Mouse (Mus musculus): ENCODE results near the gene Ankrd34a. TPM values are rescaled to one million over a fixed set of nuclear protein-coding genes. Genes with fewer than 3 reads are reported as not detected.
A peak's percentile ranks its signal among the peaks of the same experiment; 100 is the strongest.

Ankrd34a gene
- polyA plus RNA-seq, 1 experiment from 2014 or later, result 0.37 TPM

GRCm38 (mm10) chr3:96570643-96571042 lies 25.8 kb upstream of the Ankrd34a start:
- ATAC-seq (no peak), DNase-seq (ENCODE audit: low spot score) (no peak)
- H3K27me3 ChIP-seq (replicated peaks; ENCODE audit: insufficient read depth, low read length), result no peaks in the 10 kb centered on the region
- H3K4me3 ChIP-seq (ENCODE audit: low read depth, low read length), result no peak overlapping the region
- H3K36me3 ChIP-seq (ENCODE audit: insufficient read depth, low read length), result no peaks in the 10 kb centered on the region
- no peak for TF ChIP-seq EP300 (IDR thresholded peaks at IDR 0.05)
- no peak for TF ChIP-seq CTCF (IDR thresholded peaks at IDR 0.05)
- 0 out of 2 replicates have a peak overlapping the region, but pooled peaks have one; percentile 39 for H3K27ac ChIP-seq (ENCODE audit: low read length)
- 47% methylated on average over 7 of the region's 7 CpGs for WGBS
- H3K4me2 ChIP-seq (replicated peaks; ENCODE audit: low read depth, low read length), result no peak overlapping the region
- H3K9me3 ChIP-seq (ENCODE audit: low read length), result no peaks in the 10 kb centered on the region
- H3K9ac ChIP-seq (replicated peaks; ENCODE audit: low read depth), result no peak overlapping the region
- peaks cover 7% of the 10 kb centered on the region for H3K4me1 ChIP-seq (ENCODE audit: insufficient read depth, low read depth, low read length)

GRCm38 (mm10) chr3:96571336-96571735 lies 25.1 kb upstream of the Ankrd34a start:
- DNase-seq (ENCODE audit: low spot score) (no peak), ATAC-seq (no peak)
- Histone ChIP-seq H3K4me1 (ENCODE audit: insufficient read depth, low read depth, low read length) (peaks cover 12% of the 10 kb centered on the region), H3K4me2 (replicated peaks; ENCODE audit: low read depth, low read length) (no peak overlapping the region), H3K9ac (replicated peaks; ENCODE audit: low read depth) (no peak overlapping the region), H3K9me3 (ENCODE audit: low read length) (no peaks in the 10 kb centered on the region), H3K4me3 (ENCODE audit: low read depth, low read length) (no peak overlapping the region), H3K36me3 (ENCODE audit: insufficient read depth, low read length) (no peaks in the 10 kb centered on the region), H3K27ac (ENCODE audit: low read length) (peak overlapping the region; percentile 77), H3K27me3 (replicated peaks; ENCODE audit: insufficient read depth, low read length) (no peaks in the 10 kb centered on the region)
- 57% methylated on average over 2 of the region's 2 CpGs for WGBS
- TF ChIP-seq CTCF (IDR thresholded peaks at IDR 0.05) (no peak), EP300 (IDR thresholded peaks at IDR 0.05) (no peak)

DNA sequence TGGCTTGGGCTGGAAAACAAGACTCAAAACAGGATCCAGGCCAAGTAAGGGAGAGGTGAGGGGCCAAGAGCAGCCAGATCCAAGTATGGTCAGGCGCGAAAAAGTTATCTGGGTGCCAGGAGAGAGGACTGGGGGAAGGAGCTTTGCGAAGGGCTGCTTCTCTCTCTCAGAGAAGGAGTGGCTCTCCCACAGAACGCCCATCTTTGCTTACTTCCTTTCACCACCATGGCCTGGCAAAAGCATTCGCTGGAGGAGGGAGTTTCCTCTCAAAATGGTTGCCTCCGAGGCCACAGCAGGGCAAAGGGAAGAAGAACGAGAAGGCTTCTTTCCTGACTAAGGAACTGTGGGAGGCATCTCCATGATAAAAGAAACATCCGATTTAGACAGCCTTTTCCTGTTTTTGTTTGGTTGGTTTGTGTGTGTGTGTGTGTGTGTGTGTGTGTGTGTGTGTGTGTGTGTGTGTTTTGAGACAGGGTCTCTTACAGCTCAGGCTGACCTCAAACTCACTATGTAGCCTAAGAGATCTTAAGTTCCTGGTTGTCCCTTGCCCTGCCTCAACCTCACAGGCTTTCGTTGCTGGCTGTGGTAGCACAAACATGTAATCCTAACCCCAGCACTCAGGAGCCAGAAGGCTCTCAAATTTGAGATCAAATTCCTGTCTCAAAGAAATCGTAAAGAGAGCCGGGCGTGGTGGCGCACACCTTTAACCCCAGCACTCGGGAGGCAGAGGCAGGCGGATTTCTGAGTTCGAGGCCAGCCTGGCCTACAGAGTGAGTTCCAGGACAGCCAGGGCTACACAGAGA lies 24.3 kb upstream of the Ankrd34a start:
- TF ChIP-seq EP300 (IDR thresholded peaks at IDR 0.05) (peak; percentile 73), CTCF (IDR thresholded peaks at IDR 0.05) (no peak)
- no peak overlapping the region for H3K4me3 ChIP-seq (ENCODE audit: low read depth, low read length)
- H3K4me2 ChIP-seq (replicated peaks; ENCODE audit: low read depth, low read length), result no peak overlapping the region
- H3K27ac ChIP-seq (ENCODE audit: low read length), result peak overlapping the region; percentile 77
- no peaks in the 10 kb centered on the region for H3K9me3 ChIP-seq (ENCODE audit: low read length)
- peaks cover 16% of the 10 kb centered on the region for H3K4me1 ChIP-seq (ENCODE audit: insufficient read depth, low read depth, low read length)
- WGBS, result 63% methylated on average over 15 of the region's 16 CpGs
- no peaks in the 10 kb centered on the region for H3K27me3 ChIP-seq (replicated peaks; ENCODE audit: insufficient read depth, low read length)
- ATAC-seq, result no peak
- no peaks in the 10 kb centered on the region for H3K36me3 ChIP-seq (ENCODE audit: insufficient read depth, low read length)
- no peak overlapping the region for H3K9ac ChIP-seq (replicated peaks; ENCODE audit: low read depth)
- DNase-seq (ENCODE audit: low spot score), result peak; percentile 63

DNA sequence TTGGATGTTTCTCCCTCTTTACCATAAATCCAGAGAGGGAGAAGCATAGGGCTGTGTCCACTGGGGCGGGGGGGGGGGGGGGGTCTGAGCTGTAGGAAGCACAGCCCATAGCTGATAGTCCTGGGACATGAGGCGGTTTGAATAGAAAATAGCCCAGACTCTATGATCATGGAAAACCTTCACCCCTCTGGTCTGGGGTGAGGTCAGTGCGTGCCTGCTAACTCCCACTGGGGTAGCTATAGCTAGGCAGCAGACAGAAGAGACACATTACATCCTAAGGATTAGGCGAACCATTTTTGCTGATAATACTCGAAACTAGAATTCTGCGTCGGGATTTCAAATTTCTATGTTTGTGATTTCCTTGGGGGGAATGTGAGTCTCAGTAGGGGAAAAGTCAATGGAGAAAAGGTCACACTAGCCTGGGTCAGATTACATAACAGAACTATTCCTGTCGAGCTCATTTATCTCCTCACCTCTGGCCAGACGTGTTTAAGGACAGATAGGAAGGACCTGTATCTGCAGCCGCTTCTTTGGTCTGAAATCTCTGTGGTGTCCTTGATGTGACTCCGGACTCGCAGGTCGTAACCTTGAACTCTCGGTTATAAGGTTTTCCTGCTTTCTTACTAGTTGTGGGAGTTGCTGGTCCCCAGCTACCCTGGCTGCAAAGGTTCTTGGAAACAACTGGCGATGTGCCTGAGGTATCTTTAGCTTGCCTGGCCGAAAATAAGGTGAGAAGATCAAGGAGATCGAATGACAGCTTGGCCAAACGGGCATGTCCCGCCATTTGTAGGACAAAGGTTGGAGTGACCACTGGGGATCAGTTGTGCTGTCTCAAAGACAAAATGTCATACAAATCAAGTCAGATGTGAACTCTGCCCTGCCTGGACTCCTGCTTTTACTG lies 22.6 kb upstream of the Ankrd34a start:
- whole genome bisulfite sequencing, result 70% methylated on average over 18 of the region's 19 CpGs
- Histone ChIP-seq H3K27me3 (replicated peaks; ENCODE audit: insufficient read depth, low read length) (no peaks in the 10 kb centered on the region), H3K4me3 (ENCODE audit: low read depth, low read length) (no peak overlapping the region), H3K4me1 (ENCODE audit: insufficient read depth, low read depth, low read length) (peaks cover 22% of the 10 kb centered on the region), H3K9me3 (ENCODE audit: low read length) (no peaks in the 10 kb centered on the region), H3K9ac (replicated peaks; ENCODE audit: low read depth) (no peak overlapping the region), H3K27ac (ENCODE audit: low read length) (no peak overlapping the region), H3K36me3 (ENCODE audit: insufficient read depth, low read length) (no peaks in the 10 kb centered on the region), H3K4me2 (replicated peaks; ENCODE audit: low read depth, low read length) (no peak overlapping the region)
- no peak for ATAC-seq
- no peak for DNase-seq (ENCODE audit: low spot score)
- TF ChIP-seq CTCF (IDR thresholded peaks at IDR 0.05), result no peak
- no peak for TF ChIP-seq EP300 (IDR thresholded peaks at IDR 0.05)

GRCm38 (mm10) chr3:96575272-96575984 lies 21.0 kb upstream of the Ankrd34a start:
- DNase-seq (ENCODE audit: low spot score) (no peak), ATAC-seq (no peak)
- H3K4me2 ChIP-seq (replicated peaks; ENCODE audit: low read depth, low read length), result peak overlapping the region; percentile 42; the same call in 1 of the 2 replicates
- no peak overlapping the region for H3K4me3 ChIP-seq (ENCODE audit: low read depth, low read length)
- H3K9ac ChIP-seq (replicated peaks; ENCODE audit: low read depth), result no peak overlapping the region
- no peaks in the 10 kb centered on the region for H3K36me3 ChIP-seq (ENCODE audit: insufficient read depth, low read length)
- H3K27me3 ChIP-seq (replicated peaks; ENCODE audit: insufficient read depth, low read length), result no peaks in the 10 kb centered on the region
- H3K9me3 ChIP-seq (ENCODE audit: low read length), result no peaks in the 10 kb centered on the region
- H3K4me1 ChIP-seq (ENCODE audit: insufficient read depth, low read depth, low read length), result peaks cover 27% of the 10 kb centered on the region
- H3K27ac ChIP-seq (ENCODE audit: low read length), result peak overlapping the region; percentile 98
- no peak for TF ChIP-seq CTCF (IDR thresholded peaks at IDR 0.05)
- TF ChIP-seq EP300 (IDR thresholded peaks at IDR 0.05), result no peak
- 84% methylated on average over 8 of the region's 8 CpGs for WGBS
